Mouse (Mus musculus): ENCODE results near the gene Scamp3. TPM values are rescaled to one million over a fixed set of nuclear protein-coding genes. Genes with fewer than 3 reads are reported as not detected.
"Not testable (repeated sequence)": the region's sequence is repeated elsewhere in the genome, so short reads cannot be mapped to it uniquely, and the experiment has no call there.

Gene Scamp3
- polyA plus RNA-seq, 1 experiment from 2014 or later, result 168 TPM

GRCm38 (mm10) chr3:89147979-89148311, 29.3 kb upstream of the Scamp3 start:
- peaks cover 17% of the 10 kb centered on the region; the same call in 1 of the 2 replicates for H3K27me3 ChIP-seq (replicated peaks)
- WGBS, result 10% methylated on average over 15 of the region's 15 CpGs
- no peak overlapping the region for H3K27ac ChIP-seq (replicated peaks)
- no peaks in the 10 kb centered on the region for H3K4me1 ChIP-seq
- no peak overlapping the region for H3K4me3 ChIP-seq (replicated peaks)
- ATAC-seq (ENCODE audit: low FRiP score), result no peak
- H3K9me3 ChIP-seq (replicated peaks), result no peaks in the 10 kb centered on the region
- H3K4me2 ChIP-seq, result peak overlapping the region; percentile 25
- peaks cover 26% of the 10 kb centered on the region for H3K36me3 ChIP-seq
- H3K9ac ChIP-seq (replicated peaks), result no peak overlapping the region

- 75% methylated on average over 14 of the region's 14 CpGs for WGBS
- Histone ChIP-seq H3K4me3 (replicated peaks) (no peak overlapping the region), H3K27ac (replicated peaks) (no peak overlapping the region), H3K9me3 (replicated peaks) (no peaks in the 10 kb centered on the region), H3K4me2 (no peak overlapping the region), H3K27me3 (replicated peaks) (peaks cover 17% of the 10 kb centered on the region; the same call in 1 of the 2 replicates), H3K4me1 (no peaks in the 10 kb centered on the region), H3K9ac (replicated peaks) (no peak overlapping the region), H3K36me3 (peaks cover 26% of the 10 kb centered on the region)
- ATAC-seq (ENCODE audit: low FRiP score), result no peak
Measured at GRCm38 (mm10) chr3:89148567-89148966, 28.7 kb upstream of the Scamp3 start.

DNA sequence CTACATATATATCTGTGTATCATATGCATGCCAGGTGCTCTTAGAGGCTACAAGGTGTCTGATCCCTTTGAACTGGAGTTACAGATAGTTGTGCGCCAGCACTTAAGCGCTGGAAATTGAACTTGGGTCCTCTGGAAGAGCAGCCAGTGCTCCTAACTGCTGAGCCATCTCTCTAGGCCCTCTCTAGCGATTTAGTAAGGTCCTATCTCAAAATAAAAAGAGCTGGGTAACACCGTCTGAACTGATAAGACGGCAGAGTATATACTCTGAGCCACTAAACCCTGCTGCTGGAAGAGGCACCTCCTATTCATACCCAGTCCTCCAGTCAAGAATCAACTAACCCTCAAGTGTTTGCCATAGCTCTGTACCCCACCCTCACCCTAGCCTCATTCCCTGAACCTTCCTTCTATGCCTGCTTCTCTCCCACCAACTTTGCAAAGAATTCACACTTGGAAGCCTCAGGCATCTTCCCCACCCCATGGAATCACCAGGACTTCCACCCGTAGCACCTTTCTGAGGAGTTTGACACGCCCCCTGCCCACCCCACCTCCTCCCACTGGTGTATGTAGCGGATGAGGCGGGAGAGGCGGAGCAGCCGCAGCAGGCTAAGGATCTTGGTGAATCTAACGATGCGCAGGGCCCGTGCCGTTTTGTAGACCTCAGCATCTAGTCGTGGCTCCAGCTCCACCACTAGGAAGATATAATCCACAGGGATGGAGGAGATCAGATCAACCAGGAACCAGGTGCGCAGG, 25.0 kb upstream of the Scamp3 start:
- H3K27me3 ChIP-seq (replicated peaks), result peaks cover 17% of the 10 kb centered on the region; the same call in 1 of the 2 replicates
- 57% methylated on average over 17 of the region's 17 CpGs for WGBS

DNA sequence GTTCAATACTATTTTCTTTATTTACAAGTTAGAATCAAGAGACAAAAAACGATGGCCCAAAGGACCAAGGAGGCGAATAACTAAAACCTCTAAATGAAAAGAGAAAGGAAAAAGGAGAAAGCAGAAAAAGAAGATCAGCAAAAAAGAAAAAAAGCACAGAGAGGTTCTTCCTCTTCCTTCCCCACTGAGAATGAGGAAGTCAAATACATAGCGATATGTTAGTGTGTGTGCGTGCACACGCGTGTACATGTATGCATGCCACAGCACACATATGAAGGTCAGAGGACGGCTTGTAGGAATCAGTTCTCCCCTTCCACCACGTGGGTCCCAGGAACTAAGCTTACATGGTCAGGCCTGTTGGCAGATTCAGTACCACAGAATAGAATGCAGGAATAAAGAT, 20.3 kb upstream of the Scamp3 start:
- no peaks in the 10 kb centered on the region for H3K9me3 ChIP-seq (replicated peaks)
- H3K36me3 ChIP-seq, result peaks cover 8% of the 10 kb centered on the region
- 90% methylated on average over 8 of the region's 8 CpGs for WGBS
- no peak overlapping the region for H3K4me3 ChIP-seq (replicated peaks)
- H3K27me3 ChIP-seq (replicated peaks), result no peaks in the 10 kb centered on the region
- H3K9ac ChIP-seq (replicated peaks), result no peak overlapping the region
- peaks cover 32% of the 10 kb centered on the region for H3K4me1 ChIP-seq
- no peak for ATAC-seq (ENCODE audit: low FRiP score)
- H3K4me2 ChIP-seq, result no peak overlapping the region
- no peak overlapping the region for H3K27ac ChIP-seq (replicated peaks)

More for the DNA sequence above, 25.0 kb upstream of the Scamp3 start:
- no peak overlapping the region for H3K27ac ChIP-seq (replicated peaks)
- peaks cover 26% of the 10 kb centered on the region for H3K36me3 ChIP-seq
- no peak for ATAC-seq (ENCODE audit: low FRiP score)
- H3K9me3 ChIP-seq (replicated peaks), result no peaks in the 10 kb centered on the region
- peaks cover 3% of the 10 kb centered on the region; the same call in 1 of the 2 replicates for H3K4me1 ChIP-seq
- no peak overlapping the region for H3K4me3 ChIP-seq (replicated peaks)
- no peak overlapping the region for H3K9ac ChIP-seq (replicated peaks)
- H3K4me2 ChIP-seq, result no peak overlapping the region

DNA sequence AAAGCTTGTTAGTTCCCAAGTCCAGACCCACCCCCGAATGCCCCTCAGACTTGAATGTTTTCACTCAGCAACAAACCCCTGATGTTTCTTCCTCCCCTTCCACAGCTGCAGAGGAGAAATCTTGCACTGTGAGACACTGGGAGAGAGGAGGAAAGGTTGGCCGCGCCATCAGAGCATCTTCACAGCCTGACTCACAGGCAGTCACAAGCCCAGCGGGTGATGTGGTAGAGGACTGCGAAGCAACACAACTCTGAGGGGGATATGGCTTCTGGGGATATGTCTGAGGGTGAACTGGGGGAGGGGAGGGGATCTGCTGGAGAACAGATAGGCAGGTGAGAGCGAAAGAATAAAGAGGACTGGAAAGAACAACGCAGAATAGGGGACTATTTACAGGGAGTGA, 18.6 kb upstream of the Scamp3 start:
- Histone ChIP-seq H3K9me3 (replicated peaks) (no peaks in the 10 kb centered on the region), H3K4me1 (peaks cover 33% of the 10 kb centered on the region), H3K27me3 (replicated peaks) (no peaks in the 10 kb centered on the region), H3K9ac (replicated peaks) (peak overlapping the region; percentile 78), H3K4me2 (peak overlapping the region; percentile 88), H3K27ac (replicated peaks) (peak overlapping the region; percentile 23; the same call in 1 of the 2 replicates), H3K4me3 (replicated peaks) (peak overlapping the region; percentile 84), H3K36me3 (no peaks in the 10 kb centered on the region)
- 20% methylated on average over 7 of the region's 7 CpGs for WGBS
- no peak for ATAC-seq (ENCODE audit: low FRiP score)

GRCm38 (mm10) chr3:89159211-89159610, 18.1 kb upstream of the Scamp3 start:
- ATAC-seq (ENCODE audit: low FRiP score), result peak; percentile 51; the same call in 1 of the 2 replicates
- H3K9ac ChIP-seq (replicated peaks), result peak overlapping the region; percentile 78
- peak overlapping the region; percentile 72 for H3K27ac ChIP-seq (replicated peaks)
- H3K36me3 ChIP-seq, result no peaks in the 10 kb centered on the region
- H3K4me1 ChIP-seq, result peaks cover 38% of the 10 kb centered on the region
- H3K27me3 ChIP-seq (replicated peaks), result no peaks in the 10 kb centered on the region
- peak overlapping the region; percentile 88 for H3K4me2 ChIP-seq
- WGBS, result under 1% methylated on average over 13 of the region's 13 CpGs
- H3K9me3 ChIP-seq (replicated peaks), result no peaks in the 10 kb centered on the region
- peak overlapping the region; percentile 84 for H3K4me3 ChIP-seq (replicated peaks)

GRCm38 (mm10) chr3:89159616-89160344, 17.5 kb upstream of the Scamp3 start, which contains the start of gene Hcn3:
TSS of gene Hcn3 (minus strand) at chr3:89160196.
- ATAC-seq (ENCODE audit: low FRiP score), result peak; percentile 83
- H3K4me3 ChIP-seq (replicated peaks), result peak within 1 kb of the TSS; percentile 84
- WGBS, result under 1% methylated on average over 58 of the region's 66 CpGs
- H3K27me3 ChIP-seq (replicated peaks), result no peaks in the 10 kb centered on the region
- H3K9ac ChIP-seq (replicated peaks), result peak within 1 kb of the TSS; percentile 78
- peak within 1 kb of the TSS; percentile 72 for H3K27ac ChIP-seq (replicated peaks)
- no peaks in the 10 kb centered on the region for H3K9me3 ChIP-seq (replicated peaks)
- H3K4me1 ChIP-seq, result peaks cover 39% of the 10 kb centered on the region
- H3K36me3 ChIP-seq, result no peaks in the 10 kb centered on the region
- peak within 1 kb of the TSS; percentile 88 for H3K4me2 ChIP-seq

DNA sequence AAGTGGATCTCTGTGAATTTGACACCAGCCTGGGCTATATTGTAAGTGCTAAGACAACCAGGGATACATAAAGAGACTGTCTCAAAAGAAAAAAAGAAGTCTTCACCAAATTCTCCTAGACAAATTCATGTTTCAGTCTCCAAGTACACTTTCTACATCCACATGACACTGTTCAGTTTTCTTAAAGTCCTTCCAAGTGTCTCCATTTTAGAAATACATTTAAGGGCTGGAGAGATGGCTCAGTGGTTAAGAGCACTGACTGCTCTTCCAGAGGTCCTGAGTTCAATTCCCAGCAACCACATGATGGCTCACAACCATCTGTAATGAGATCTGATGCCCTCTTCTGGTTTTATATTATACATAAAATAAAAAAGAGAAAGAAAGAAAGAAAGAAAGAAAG, 16.1 kb upstream of the Scamp3 start:
- not testable (repeated sequence) for H3K4me2 ChIP-seq; H3K4me3 ChIP-seq (replicated peaks); H3K27me3 ChIP-seq (replicated peaks); H3K36me3 ChIP-seq; H3K9me3 ChIP-seq (replicated peaks); H3K27ac ChIP-seq (replicated peaks); H3K9ac ChIP-seq (replicated peaks); ATAC-seq (ENCODE audit: low FRiP score)
- peaks cover 50% of the 10 kb centered on the region for H3K4me1 ChIP-seq

DNA sequence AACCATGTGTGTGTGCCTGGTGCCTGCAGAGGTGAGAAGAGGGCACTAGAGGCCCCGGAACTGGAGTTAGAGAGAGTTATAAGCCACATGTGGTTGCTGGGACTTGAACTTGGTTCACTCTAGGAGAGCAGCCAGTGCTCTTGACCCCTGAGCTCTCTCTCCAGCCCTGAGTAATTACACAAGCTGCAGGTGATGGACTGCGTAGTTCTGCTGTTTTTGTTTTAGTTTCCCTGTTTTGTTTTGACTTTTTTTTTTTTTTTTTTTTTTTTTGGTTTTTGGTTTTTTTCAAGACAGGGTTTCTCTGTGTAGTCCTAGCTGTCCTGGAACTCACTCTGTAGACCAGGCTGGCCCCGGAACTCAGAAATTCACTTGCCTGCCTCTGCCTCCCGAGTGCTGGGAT, 15.5 kb upstream of the Scamp3 start:
- WGBS, result 80% methylated on average over 4 of the region's 4 CpGs
- H3K4me3 ChIP-seq (replicated peaks), result no peak overlapping the region
- H3K4me2 ChIP-seq, result no peak overlapping the region
- no peak overlapping the region for H3K27ac ChIP-seq (replicated peaks)
- peaks cover under 1% of the 10 kb centered on the region; the same call in 1 of the 2 replicates for H3K36me3 ChIP-seq
- ATAC-seq (ENCODE audit: low FRiP score), result no peak
- H3K9ac ChIP-seq (replicated peaks), result no peak overlapping the region
- H3K27me3 ChIP-seq (replicated peaks), result no peaks in the 10 kb centered on the region
- no peaks in the 10 kb centered on the region for H3K9me3 ChIP-seq (replicated peaks)
- peaks cover 56% of the 10 kb centered on the region for H3K4me1 ChIP-seq

GRCm38 (mm10) chr3:89163123-89163522, 14.2 kb upstream of the Scamp3 start:
- Histone ChIP-seq H3K9ac (replicated peaks) (no peak overlapping the region), H3K4me3 (replicated peaks) (no peak overlapping the region), H3K4me2 (no peak overlapping the region), H3K27me3 (replicated peaks) (no peaks in the 10 kb centered on the region), H3K4me1 (peaks cover 47% of the 10 kb centered on the region), H3K27ac (replicated peaks) (no peak overlapping the region), H3K9me3 (replicated peaks) (no peaks in the 10 kb centered on the region), H3K36me3 (peaks cover 11% of the 10 kb centered on the region)
- no peak for ATAC-seq (ENCODE audit: low FRiP score)
- WGBS, result 85% methylated on average over 1 of the region's 1 CpGs

GRCm38 (mm10) chr3:89163643-89164245, 13.5 kb upstream of the Scamp3 start:
- peak overlapping the region; percentile 94 for H3K4me3 ChIP-seq (replicated peaks)
- no peaks in the 10 kb centered on the region for H3K27me3 ChIP-seq (replicated peaks)
- 83% methylated on average over 5 of the region's 5 CpGs for WGBS
- H3K4me1 ChIP-seq, result peaks cover 41% of the 10 kb centered on the region
- H3K9me3 ChIP-seq (replicated peaks), result no peaks in the 10 kb centered on the region
- ATAC-seq (ENCODE audit: low FRiP score), result no peak
- peaks cover 17% of the 10 kb centered on the region for H3K36me3 ChIP-seq
- H3K9ac ChIP-seq (replicated peaks), result peak overlapping the region; percentile 95
- peak overlapping the region; percentile 73 for H3K4me2 ChIP-seq
- peak overlapping the region; percentile 97 for H3K27ac ChIP-seq (replicated peaks)
